Mouse (Mus musculus) embryonic fibroblast, embryonic 13.5 days (primary cell): ENCODE measurements around the gene Cgref1. TPM values are rescaled to one million over a fixed set of nuclear protein-coding genes. Genes with fewer than 3 reads are reported as not detected.

ENCODE experiments used
- H3K27ac ChIP-seq: 2 replicates; pipeline ENCODE4 v1.5.1; 2012; ENCODE audit warnings: low read length, control low read depth, inconsistent platforms; ENCODE audit not compliant: insufficient read depth
- H3K4me1 ChIP-seq: 2 replicates; pipeline ENCODE4 v1.6.1; 2011; ENCODE audit warnings: low read length; ENCODE audit not compliant: control insufficient read depth, insufficient read depth
- H3K4me3 ChIP-seq: 2 replicates; pipeline ENCODE4 v1.5.1; 2011; ENCODE audit warnings: mild to moderate bottlenecking, control low read depth, low read length; ENCODE audit not compliant: insufficient read depth
- CTCF ChIP-seq: IDR thresholded peaks from 2 replicates; pipeline ENCODE4 v1.5.1; 2011; ENCODE audit warnings: mild to moderate bottlenecking, control low read depth, low read length, moderate library complexity, borderline replicate concordance; ENCODE audit not compliant: insufficient read depth
- POLR2A ChIP-seq: IDR thresholded peaks from 2 replicates; pipeline ENCODE4 v1.6.1; 2011; ENCODE audit warnings: low read depth, mild to moderate bottlenecking, control low read depth, low read length, moderate library complexity
- polyA plus RNA-seq: library from polyadenylated mRNA; stranded (reverse); fragments of >200 nt; gene quantifications from 2 replicates; pipeline ENCODE4 v1.2.4, GENCODE M21; 2011; ENCODE audit warnings: low read depth; ENCODE audit not compliant: missing spikeins, insufficient read length

Gene Cgref1
- 14.4 and 16.9 TPM in 2 replicates for polyA plus RNA-seq

GRCm38 (mm10) chr5:30944956-30945781 is at the start of gene Cgref1:
TSS of gene Cgref1 (minus strand) at chr5:30945591.
- peak; percentile 57 for TF ChIP-seq POLR2A
- peak; percentile 60; the same call in 1 of the 2 replicates for TF ChIP-seq CTCF
- Histone ChIP-seq H3K4me3 (peak within 1 kb of the TSS; percentile 20), H3K4me1 (peaks cover 3% of the 10 kb centered on the region; the same call in 1 of the 2 replicates), H3K27ac (no peak within 1 kb of the TSS)

DNA sequence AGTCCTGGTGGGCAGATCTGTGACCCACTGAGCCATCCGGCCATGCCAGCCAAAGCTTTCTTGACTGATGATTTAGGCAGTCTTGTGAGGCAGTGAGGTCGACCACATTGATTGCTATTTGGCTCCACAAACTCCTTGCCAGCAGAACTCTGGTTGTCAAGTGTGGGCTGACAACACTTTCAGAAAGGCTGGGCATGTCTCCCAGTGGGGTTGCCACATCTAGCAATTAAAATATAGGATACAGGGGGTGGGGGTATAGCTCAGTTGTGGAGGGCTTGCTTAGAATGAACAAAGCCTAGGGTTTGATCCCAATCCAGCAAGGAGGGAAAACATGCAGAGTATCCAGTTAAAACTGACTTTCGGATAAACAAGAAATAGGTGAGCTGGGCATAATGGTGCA is 48.7 kb upstream of the Cgref1 start:
- Histone ChIP-seq H3K4me3 (no peak overlapping the region), H3K27ac (no peak overlapping the region), H3K4me1 (no peaks in the 10 kb centered on the region; the same call in 1 of the 2 replicates)
- TF ChIP-seq POLR2A: no peak
- no peak for TF ChIP-seq CTCF

GRCm38 (mm10) chr5:30992980-30993676 is 47.7 kb upstream of the Cgref1 start:
- no peak overlapping the region for H3K4me3 ChIP-seq
- TF ChIP-seq CTCF (no peak), POLR2A (no peak)
- no peaks in the 10 kb centered on the region for H3K4me1 ChIP-seq
- H3K27ac ChIP-seq: no peak overlapping the region

- Histone ChIP-seq H3K27ac (no peak overlapping the region), H3K4me1 (no peaks in the 10 kb centered on the region), H3K4me3 (no peak overlapping the region)
- TF ChIP-seq POLR2A: no peak
- no peak for TF ChIP-seq CTCF
Observed at GRCm38 (mm10) chr5:30982357-30982756, 37.0 kb upstream of the Cgref1 start.

DNA sequence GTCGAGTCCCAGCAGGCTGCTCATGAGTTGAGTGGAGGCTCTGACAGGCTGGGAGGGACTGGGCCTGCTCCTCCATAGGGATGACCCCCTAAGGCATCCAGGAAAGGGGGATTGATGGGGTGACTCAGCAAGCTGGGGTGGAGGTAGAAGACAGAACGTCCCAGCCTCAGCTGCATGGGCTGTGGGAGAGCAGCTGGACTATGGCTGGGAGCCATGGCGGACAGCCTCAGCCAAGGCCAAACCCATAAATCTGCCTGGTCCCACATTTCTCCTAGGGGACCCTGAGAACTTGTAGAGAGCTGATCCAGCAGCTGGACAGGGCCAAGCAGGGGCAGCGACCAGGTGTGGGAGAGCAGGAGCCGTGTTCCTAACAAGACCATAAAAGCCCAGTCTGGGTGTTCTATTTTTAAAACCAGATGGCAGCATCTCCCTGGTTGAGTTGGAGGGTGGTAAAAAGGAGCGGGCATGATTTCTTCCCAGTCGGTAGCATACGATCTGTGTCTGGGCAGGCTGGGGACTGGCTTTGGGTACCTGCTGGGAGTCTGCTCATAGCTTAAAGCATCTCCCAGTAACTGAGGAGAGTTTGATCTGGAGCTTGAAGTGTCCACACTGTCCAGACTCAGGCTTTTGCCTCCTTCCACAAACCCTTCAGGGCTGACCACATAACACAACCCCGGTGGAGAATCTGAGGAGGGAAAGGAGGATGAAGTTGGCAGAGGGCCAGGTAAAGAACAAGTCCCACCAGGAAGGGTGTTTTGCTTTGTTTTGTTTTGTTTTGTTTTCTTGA is 29.7 kb upstream of the Cgref1 start:
- H3K27ac ChIP-seq: no peak overlapping the region
- no peak overlapping the region for H3K4me3 ChIP-seq
- no peaks in the 10 kb centered on the region for H3K4me1 ChIP-seq
- no peak for TF ChIP-seq CTCF
- TF ChIP-seq POLR2A: no peak

DNA sequence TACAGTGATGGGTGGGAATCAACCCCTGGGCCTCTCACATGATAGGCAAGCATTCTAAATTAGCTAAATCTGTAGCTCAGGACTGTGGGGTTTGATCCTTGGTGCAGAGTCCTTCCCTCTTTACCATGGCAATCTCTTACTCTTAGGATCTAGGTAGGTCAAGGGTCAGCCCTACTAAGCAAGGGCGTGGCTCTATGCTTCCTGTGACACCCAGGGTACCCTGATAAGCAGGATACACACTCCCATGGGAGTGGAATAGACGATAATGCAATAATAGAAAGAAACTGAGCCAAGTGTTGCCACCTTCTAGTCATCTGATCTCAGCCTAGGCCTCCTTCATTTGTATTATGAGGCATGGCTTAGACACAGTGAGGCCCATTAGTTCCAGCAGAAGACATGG is 24.0 kb upstream of the Cgref1 start:
- no peak for TF ChIP-seq CTCF
- TF ChIP-seq POLR2A: no peak
- Histone ChIP-seq H3K4me1 (no peaks in the 10 kb centered on the region), H3K27ac (no peak overlapping the region), H3K4me3 (no peak overlapping the region)

GRCm38 (mm10) chr5:30968416-30968815 is 23.0 kb upstream of the Cgref1 start, which contains the start of gene Tcf23:
TSS of gene Tcf23 (plus strand) at chr5:30968662.
- no peak for TF ChIP-seq POLR2A
- TF ChIP-seq CTCF: no peak
- no peak within 1 kb of the TSS for H3K4me3 ChIP-seq
- no peaks in the 10 kb centered on the region for H3K4me1 ChIP-seq
- no peak within 1 kb of the TSS for H3K27ac ChIP-seq

- no peak for TF ChIP-seq POLR2A
- TF ChIP-seq CTCF: no peak
- no peak overlapping the region for H3K27ac ChIP-seq
- H3K4me3 ChIP-seq: no peak overlapping the region
- H3K4me1 ChIP-seq: no peaks in the 10 kb centered on the region
Observed at GRCm38 (mm10) chr5:30966189-30966588, 20.8 kb upstream of the Cgref1 start.

DNA sequence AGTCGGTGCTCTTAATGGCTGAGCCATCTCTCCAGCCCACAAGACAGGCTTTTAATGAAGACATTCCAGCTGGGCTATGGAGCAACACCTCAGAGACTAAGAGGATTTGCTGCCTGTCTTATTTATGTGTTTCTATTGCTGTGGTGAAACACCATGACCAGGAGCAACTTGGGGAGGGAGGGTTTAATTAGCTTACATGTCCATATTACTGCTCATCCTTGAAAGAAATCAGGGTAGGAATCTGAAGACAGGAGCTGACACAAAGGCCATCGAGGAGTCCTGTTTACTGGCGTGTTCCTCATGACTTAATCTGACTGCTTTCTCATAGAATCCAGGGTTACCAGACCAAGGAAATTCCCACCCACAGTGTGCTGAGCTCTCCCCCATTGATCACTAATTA is 18.5 kb upstream of the Cgref1 start:
- 0 out of 2 replicates have a peak, but pooled peaks cover under 1% of the 10 kb centered on the region for H3K4me1 ChIP-seq
- H3K4me3 ChIP-seq: no peak overlapping the region
- TF ChIP-seq CTCF: no peak
- no peak for TF ChIP-seq POLR2A
- no peak overlapping the region for H3K27ac ChIP-seq
